Mouse (Mus musculus): ENCODE data around the gene Nlrc4.
"Not testable (repeated sequence)": the region's sequence is repeated elsewhere in the genome, so short reads cannot be mapped to it uniquely, and the experiment has no call there.

Nlrc4 gene

GRCm38 (mm10) chr17:74458711-74459408 lies at the start of gene Nlrc4:
Gene Nlrc4 (minus strand): TSS chr17:74459142.
- no peak for DNase-seq (ENCODE audit: low spot score in 2 of 2)

DNA sequence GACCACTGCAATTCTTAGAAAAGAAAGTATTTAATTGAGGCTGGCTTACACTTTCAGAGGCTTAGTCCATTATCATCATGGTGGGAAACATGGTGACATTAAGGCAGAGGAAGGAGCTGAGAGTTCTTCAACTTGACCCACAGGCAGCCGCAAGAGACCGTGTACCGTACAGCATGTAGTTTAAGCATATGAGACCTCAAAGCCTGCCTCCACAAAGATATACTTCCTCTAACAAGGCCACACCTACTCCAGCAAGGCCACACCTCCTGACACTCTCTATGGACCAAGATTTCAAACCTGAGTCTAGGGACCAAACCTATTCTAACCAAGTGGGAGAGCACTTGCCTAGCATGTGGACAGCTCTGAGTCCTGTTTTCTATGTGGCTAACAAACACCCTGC lies 49.7 kb upstream of the Nlrc4 start:
- no peak for DNase-seq (ENCODE audit: low spot score in 2 of 2)

DNA sequence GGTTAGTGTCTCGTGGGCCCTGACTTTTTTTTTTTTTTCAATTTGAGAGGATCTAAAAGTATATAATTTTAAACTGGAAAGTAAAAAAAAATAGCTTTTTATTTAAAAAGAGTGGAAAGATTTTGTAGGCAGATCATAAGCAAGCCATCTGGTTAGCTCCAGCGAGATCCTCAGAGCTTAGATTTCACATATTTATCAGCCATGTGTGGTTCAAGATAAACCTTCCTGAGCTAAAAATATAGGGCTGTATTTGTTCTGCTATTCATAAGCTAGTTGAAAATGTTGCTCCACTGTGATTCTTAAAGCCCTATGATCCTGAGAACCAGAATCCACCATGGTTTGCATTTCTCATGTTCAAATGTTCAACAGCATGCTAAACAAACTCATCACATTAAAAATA lies 49.0 kb upstream of the Nlrc4 start:
- DNase-seq (ENCODE audit: low spot score in 2 of 2): no peak

DNA sequence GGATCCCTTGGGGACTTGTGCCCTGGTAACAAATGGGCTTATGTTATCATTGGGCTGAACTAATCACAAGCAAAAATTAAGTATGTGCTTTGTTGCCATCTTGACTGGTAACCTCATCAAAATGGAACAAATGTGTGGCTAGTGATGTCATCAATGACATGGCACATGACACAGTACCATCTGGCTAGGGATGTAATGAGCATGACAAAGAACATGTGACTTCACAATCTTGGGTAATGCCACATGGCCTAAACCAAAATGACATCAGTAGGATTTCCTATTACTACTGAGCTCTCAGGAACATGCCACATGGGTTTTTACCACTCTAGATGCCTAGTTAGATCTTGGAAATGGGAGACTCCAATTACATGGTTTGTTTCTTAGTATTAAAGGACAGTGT lies 42.1 kb upstream of the Nlrc4 start:
- DNase-seq (ENCODE audit: low spot score in 2 of 2): no peak

DNA sequence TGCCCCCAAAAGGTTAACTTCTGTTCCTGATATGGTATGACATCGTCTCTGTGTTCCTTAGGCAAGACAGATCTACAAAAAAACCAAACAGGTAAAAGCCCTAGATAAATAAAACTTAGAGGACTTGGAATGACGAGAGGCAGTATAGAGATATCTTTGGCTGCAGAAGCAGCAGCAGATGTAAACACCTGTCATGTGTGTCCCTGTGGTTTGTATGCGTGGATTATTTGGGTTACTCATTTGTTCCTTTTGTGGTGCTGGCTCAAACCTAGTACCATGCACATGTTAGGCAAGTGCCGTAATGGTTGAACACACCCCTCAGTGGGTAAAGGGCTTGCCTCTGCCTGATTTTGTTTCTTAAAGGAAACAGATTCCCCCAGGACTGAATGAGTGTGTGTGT lies 41.3 kb upstream of the Nlrc4 start:
- DNase-seq (ENCODE audit: low spot score in 2 of 2): no peak

DNA sequence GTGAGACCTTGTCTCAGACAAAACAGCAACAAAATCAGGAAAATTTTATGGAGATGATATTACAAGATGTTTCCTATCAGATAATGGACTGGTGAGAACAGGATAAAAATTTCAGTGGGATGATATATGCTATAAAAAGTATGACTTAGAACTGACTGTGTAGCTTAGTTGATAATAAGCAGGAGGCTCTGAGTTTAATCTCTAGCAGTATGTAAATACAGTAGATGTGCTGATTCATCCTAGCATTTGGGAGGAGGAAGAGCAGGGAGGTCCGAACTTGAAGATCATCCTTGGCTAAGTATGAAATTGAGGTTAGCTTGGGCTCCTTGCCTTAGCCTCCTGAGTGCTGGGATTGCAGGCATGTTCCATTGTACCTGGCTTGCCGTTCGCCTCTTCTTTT lies 32.6 kb upstream of the Nlrc4 start:
- DNase-seq (ENCODE audit: low spot score in 2 of 2): no peak

GRCm38 (mm10) chr17:74489901-74490220 lies 30.9 kb upstream of the Nlrc4 start:
- DNase-seq (ENCODE audit: low spot score in 2 of 2): no peak

DNA sequence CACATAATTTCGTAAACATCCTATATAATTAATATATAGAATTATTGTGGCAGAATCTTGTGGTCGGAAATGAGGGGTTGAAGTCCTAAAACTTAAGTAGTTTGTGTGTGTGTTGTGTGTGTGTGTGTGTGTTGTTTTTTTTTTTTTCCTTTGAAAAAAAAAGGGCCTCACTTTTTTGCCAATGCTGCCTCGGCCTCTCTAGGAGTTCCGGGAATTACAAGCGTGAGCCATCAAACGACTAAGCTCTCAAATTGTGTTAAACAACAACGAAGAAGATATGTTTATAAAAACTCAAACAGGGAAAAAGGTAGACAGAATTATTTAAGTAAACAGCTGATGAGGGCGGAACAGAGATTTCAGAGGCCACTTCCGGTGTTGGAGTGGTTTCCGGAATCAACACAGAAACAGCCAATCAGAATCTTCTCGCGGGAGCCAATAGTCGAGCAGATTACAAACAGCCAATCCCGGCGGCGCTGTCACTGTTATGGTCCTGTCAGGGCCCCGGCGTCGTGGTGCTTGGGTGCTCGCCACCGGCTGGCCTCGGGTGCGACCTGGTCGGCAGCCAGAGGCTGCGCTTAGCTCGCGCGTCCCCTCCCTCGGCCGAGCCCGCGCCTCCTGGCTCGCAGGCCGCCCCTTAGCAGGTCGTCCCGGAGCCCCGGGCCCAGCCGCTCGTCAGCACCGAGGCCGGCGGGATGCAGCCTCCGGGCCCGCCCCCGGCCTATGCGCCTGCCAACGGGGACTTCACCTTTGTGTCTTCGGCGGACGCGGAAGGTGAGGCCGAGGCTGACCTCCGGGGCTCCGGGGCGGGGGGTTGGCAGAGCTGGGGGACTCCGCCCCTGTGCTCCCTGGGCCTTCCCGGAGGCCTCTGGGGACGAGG lies 30.3 kb upstream of the Nlrc4 start, which contains the start of gene Yipf4:
Gene Yipf4 (plus strand): TSS at position 470 of the 877 bp plus-strand sequence.
- peak; percentile 98 to 99 for DNase-seq (ENCODE audit: low spot score in 2 of 2)

DNA sequence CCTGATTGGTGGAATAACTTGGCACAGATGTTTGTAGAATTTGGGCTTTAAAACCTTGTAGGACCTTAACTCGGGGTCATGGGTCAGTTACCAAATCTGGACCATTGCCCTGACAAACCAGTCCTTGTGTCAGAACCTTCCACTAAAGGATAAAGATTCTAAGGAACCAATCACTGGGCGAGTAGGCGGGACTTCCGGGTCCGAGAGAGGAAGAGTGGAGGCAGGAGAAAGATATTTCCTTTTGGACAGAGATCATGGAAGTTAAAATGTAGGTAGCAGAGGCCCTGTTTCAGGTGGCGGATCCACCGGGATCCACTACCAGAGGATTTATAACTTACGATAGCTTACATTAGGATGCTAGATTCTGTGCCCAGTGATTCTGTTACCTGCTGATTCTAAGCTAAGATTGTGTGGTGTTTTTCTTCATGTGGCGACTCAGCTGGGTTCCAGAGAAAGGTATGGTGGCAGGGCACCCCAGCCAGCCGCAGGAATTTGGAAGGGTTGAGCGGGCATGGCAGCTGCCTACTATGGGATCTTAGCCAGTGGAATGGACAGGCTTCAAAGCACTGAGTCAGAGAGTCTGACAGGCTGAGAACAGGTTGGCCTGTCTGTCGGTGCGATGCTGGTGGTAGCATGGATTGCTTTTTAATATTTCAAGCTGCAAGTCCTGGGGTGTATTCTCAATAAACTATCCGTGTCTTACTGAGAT lies 21.6 kb upstream of the Nlrc4 start:
- DNase-seq (ENCODE audit: low spot score in 2 of 2): no peak

GRCm38 (mm10) chr17:74470133-74470532 lies 11.2 kb upstream of the Nlrc4 start:
- DNase-seq (ENCODE audit: low spot score in 2 of 2): not testable (repeated sequence)

DNA sequence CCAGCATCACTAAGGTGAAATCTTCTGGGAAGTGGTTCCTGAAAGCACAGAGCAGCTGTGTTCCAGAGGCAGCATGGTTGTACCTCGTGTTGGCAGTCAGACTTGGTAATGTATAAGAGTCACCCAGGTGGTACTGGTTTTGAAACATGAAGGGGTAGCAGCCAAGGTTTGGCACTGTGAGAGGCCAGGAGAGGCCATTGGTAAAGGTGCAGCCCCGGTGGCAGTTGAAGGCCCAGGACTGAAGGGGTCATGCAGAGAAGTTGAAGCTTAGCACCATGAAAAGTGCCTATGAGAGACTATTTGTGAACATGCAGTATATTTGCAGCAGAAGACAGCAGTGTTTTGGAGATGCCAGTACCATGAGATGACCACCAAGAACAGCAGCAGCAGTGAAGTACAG lies 9.0 kb upstream of the Nlrc4 start:
- not testable (repeated sequence) for DNase-seq (ENCODE audit: low spot score in 2 of 2)

GRCm38 (mm10) chr17:74463510-74463909 lies 4.6 kb upstream of the Nlrc4 start:
- no peak for DNase-seq (ENCODE audit: low spot score in 2 of 2)

DNA sequence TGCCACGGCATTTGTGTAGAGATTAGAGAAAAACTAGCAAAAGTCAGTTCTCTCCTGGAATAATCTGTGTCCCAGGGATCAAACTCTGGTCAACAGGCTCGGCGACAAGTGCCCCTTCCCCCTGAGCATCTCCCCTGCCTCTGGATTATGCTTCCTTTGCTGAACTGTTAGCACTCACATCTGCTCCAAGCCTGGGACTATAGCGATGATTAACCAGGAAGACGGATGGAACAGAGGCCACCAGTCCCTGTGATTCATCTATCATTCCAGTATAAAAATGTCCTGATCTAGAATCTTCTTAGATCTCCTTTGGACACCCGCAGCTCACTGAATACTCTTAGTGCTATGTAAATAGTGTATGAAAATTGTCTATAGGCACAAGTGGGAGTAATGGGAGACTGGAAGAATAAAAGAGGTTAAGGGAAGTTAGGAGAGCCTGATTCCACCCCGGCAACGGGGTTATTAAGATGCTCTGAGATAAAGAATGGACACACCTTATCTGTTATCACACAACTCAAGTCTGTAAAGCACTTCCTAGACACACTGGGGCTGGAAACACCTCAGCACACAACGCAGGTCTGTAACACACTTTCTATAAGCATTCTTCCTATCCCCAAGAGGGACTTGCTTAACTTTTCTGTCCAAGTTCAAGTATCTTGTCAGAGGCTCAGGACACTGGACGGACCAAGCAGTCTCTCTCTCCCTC lies 817 bp downstream of the Nlrc4 start:
- no peak for DNase-seq (ENCODE audit: low spot score in 2 of 2)

- DNase-seq (ENCODE audit: low spot score in 2 of 2): no peak
Observed at GRCm38 (mm10) chr17:74456825-74457224, 2.1 kb downstream of the Nlrc4 start.

GRCm38 (mm10) chr17:74455426-74455825 lies 3.5 kb downstream of the Nlrc4 start:
- no peak for DNase-seq (ENCODE audit: low spot score in 2 of 2)

GRCm38 (mm10) chr17:74454660-74455059 lies 4.3 kb downstream of the Nlrc4 start:
- DNase-seq (ENCODE audit: low spot score in 2 of 2): no peak

DNA sequence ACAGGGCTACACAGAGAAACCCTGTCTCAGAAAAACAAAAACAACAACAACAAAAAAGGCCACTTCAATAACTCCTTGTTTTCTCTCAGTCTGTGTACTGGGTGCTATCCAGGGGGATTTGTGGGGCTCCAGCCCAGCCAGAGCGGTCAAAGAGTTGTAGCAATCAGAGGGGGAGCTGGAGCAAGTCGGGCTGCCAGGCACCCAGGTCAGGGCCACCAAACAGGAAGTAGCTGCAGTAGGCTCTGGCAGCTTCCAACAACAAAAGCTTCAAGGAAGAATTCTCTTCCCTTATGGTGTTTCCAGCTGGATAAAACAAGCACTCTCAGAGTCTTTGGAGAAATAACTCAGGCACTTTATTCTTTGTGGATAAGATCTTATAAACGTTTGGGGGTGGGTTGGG lies 5.0 kb downstream of the Nlrc4 start:
- DNase-seq (ENCODE audit: low spot score in 2 of 2): no peak

- no peak for DNase-seq (ENCODE audit: low spot score in 2 of 2)
Observed at GRCm38 (mm10) chr17:74449776-74450175, 9.2 kb downstream of the Nlrc4 start.

DNA sequence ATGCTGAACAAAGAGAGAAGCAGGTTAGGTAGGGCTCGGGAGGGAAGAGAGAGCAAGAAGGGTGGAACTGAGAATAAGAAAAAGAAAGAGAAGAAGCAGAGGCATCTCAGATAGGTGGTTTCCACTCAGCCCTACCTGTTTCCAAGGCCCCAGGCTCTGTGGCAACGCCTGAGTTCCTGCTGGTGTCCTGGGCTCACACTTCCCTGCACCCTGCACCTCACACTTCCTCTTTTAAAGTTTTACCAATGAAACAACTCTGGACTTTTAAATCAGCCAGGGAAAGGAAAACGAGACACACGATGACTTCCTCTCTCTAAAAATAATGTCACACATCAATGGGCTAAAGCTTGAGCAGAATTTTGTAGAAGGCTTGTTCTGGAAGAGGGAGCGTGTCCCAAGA lies 18.5 kb downstream of the Nlrc4 start:
- DNase-seq (ENCODE audit: low spot score in 2 of 2): no peak

- no peak for DNase-seq (ENCODE audit: low spot score in 2 of 2)
Observed at GRCm38 (mm10) chr17:74437762-74438161, 21.2 kb downstream of the Nlrc4 start.

- no peak for DNase-seq (ENCODE audit: low spot score in 2 of 2)
Observed at GRCm38 (mm10) chr17:74432631-74433030, 26.3 kb downstream of the Nlrc4 start.

GRCm38 (mm10) chr17:74431481-74431880 lies 27.5 kb downstream of the Nlrc4 start:
- peak in 1 of 2 experiments; percentile 18 for DNase-seq (ENCODE audit: low spot score in 2 of 2)

Measured in heart, adult 9 months (tissue).